Mouse (Mus musculus) megakaryocyte, embryonic 14.5 days (primary cell): ENCODE data around the gene Thoc7.

Experiments
- FLI1 ChIP-seq: IDR thresholded peaks from 2 replicates; pipeline ENCODE4 v1.6.1; 2012; ENCODE audit warnings: low read length, inconsistent platforms, mixed read lengths
- GATA1 ChIP-seq: IDR thresholded peaks from 3 replicates; pipeline ENCODE4 v1.6.1; 2012; ENCODE audit warnings: mixed read lengths, low read length, inconsistent platforms, borderline replicate concordance

GRCm38 (mm10) chr14:14002771-14003170, 41.1 kb upstream of the Thoc7 start:
- TF ChIP-seq GATA1 = no peak
- no peak for TF ChIP-seq FLI1
